Mouse (Mus musculus): ENCODE results near the gene Tac2.
"Not testable (repeated sequence)": the region's sequence is repeated elsewhere in the genome, so short reads cannot be mapped to it uniquely, and the experiment has no call there.

The Tac2 gene

GRCm38 (mm10) chr10:127759181-127760110 is 35.2 kb downstream of the Tac2 start, which contains the start of the genes Rdh1 and Rdh16f1:
Gene Rdh1 (plus strand): TSS chr10:127759721.
Gene Rdh16f1 (plus strand): TSS chr10:127759787.
- DNase-seq (ENCODE audit: low read depth, low spot score) = no peak

- DNase-seq (ENCODE audit: low read depth, low spot score) = not testable (repeated sequence)
Measured at GRCm38 (mm10) chr10:127762926-127763325, 38.6 kb downstream of the Tac2 start.

GRCm38 (mm10) chr10:127763914-127764680 is 39.8 kb downstream of the Tac2 start:
- DNase-seq (ENCODE audit: low read depth, low spot score) = no peak

- DNase-seq (ENCODE audit: low read depth, low spot score) = no peak
Measured at GRCm38 (mm10) chr10:127766564-127766963, 42.3 kb downstream of the Tac2 start.

- DNase-seq (ENCODE audit: low read depth, low spot score) = no peak
Measured at GRCm38 (mm10) chr10:127776011-127776410, 51.7 kb downstream of the Tac2 start, which contains the start of gene Rdh9. Gene Rdh9 (plus strand): TSS chr10:127776386.

Data from WW6 (cell line).